Mouse (Mus musculus): ENCODE results near the gene Abcc1. TPM values are rescaled to one million over a fixed set of nuclear protein-coding genes. Genes with fewer than 3 reads are reported as not detected.

Abcc1 gene
- polyA plus RNA-seq, 1 experiment from 2014 or later, result 10.3 TPM

GRCm38 (mm10) chr16:14420496-14421132 lies 59.3 kb downstream of the Abcc1 start:
- 90% methylated on average over 5 of the region's 5 CpGs for WGBS
- H3K4me2 ChIP-seq, result no peak overlapping the region
- H3K9ac ChIP-seq, result no peak overlapping the region
- no peaks in the 10 kb centered on the region; the same call in 1 of the 2 replicates for H3K36me3 ChIP-seq (replicated peaks)
- H3K4me3 ChIP-seq (replicated peaks), result no peak overlapping the region
- H3K4me1 ChIP-seq, result no peaks in the 10 kb centered on the region
- H3K27me3 ChIP-seq, result no peaks in the 10 kb centered on the region
- no peaks in the 10 kb centered on the region for H3K9me3 ChIP-seq
- ATAC-seq (ENCODE audit: low FRiP score), result no peak
- no peak overlapping the region for H3K27ac ChIP-seq

- 98% methylated on average over 3 of the region's 3 CpGs for WGBS
- ATAC-seq (ENCODE audit: low FRiP score), result no peak
- Histone ChIP-seq H3K4me3 (replicated peaks) (no peak overlapping the region), H3K9ac (no peak overlapping the region), H3K27me3 (no peaks in the 10 kb centered on the region), H3K4me1 (no peaks in the 10 kb centered on the region), H3K9me3 (no peaks in the 10 kb centered on the region), H3K27ac (no peak overlapping the region), H3K36me3 (replicated peaks) (no peaks in the 10 kb centered on the region; the same call in 1 of the 2 replicates), H3K4me2 (no peak overlapping the region)
These were observed 60.7 kb downstream of the Abcc1 start for GRCm38 (mm10) chr16:14422081-14422480.

- H3K9ac ChIP-seq, result no peak overlapping the region
- H3K9me3 ChIP-seq, result no peaks in the 10 kb centered on the region
- no peak overlapping the region for H3K4me2 ChIP-seq
- no peaks in the 10 kb centered on the region for H3K27me3 ChIP-seq
- no peak for ATAC-seq (ENCODE audit: low FRiP score)
- no peaks in the 10 kb centered on the region for H3K4me1 ChIP-seq
- H3K4me3 ChIP-seq (replicated peaks), result no peak overlapping the region
- no peak overlapping the region for H3K27ac ChIP-seq
- WGBS, result 89% methylated on average over 6 of the region's 6 CpGs
- no peaks in the 10 kb centered on the region for H3K36me3 ChIP-seq (replicated peaks)
These were observed 68.0 kb downstream of the Abcc1 start for GRCm38 (mm10) chr16:14429371-14429770.

- no peak overlapping the region for H3K4me2 ChIP-seq
- ATAC-seq (ENCODE audit: low FRiP score), result no peak
- 96% methylated on average over 5 of the region's 5 CpGs for WGBS
These were observed 71.6 kb downstream of the Abcc1 start for GRCm38 (mm10) chr16:14432996-14433395.

GRCm38 (mm10) chr16:14435526-14435925 lies 74.2 kb downstream of the Abcc1 start:
- no peak overlapping the region for H3K27ac ChIP-seq
- no peaks in the 10 kb centered on the region for H3K4me1 ChIP-seq
- H3K36me3 ChIP-seq (replicated peaks), result peaks cover 6% of the 10 kb centered on the region; the same call in 1 of the 2 replicates
- no peak overlapping the region for H3K4me2 ChIP-seq
- no peaks in the 10 kb centered on the region for H3K27me3 ChIP-seq
- no peak overlapping the region for H3K4me3 ChIP-seq (replicated peaks)
- 89% methylated on average over 1 of the region's 1 CpGs for WGBS
- H3K9ac ChIP-seq, result no peak overlapping the region
- ATAC-seq (ENCODE audit: low FRiP score), result no peak
- H3K9me3 ChIP-seq, result no peaks in the 10 kb centered on the region

More at GRCm38 (mm10) chr16:14432996-14433395, 71.6 kb downstream of the Abcc1 start:
- Histone ChIP-seq H3K4me1 (no peaks in the 10 kb centered on the region), H3K27ac (no peak overlapping the region), H3K9ac (no peak overlapping the region), H3K27me3 (no peaks in the 10 kb centered on the region), H3K4me3 (replicated peaks) (no peak overlapping the region), H3K9me3 (no peaks in the 10 kb centered on the region), H3K36me3 (replicated peaks) (peaks cover 2% of the 10 kb centered on the region; the same call in 1 of the 2 replicates)

- Histone ChIP-seq H3K4me1 (no peaks in the 10 kb centered on the region), H3K4me3 (replicated peaks) (no peak overlapping the region), H3K27ac (no peak overlapping the region), H3K27me3 (no peaks in the 10 kb centered on the region), H3K9ac (no peak overlapping the region), H3K9me3 (no peaks in the 10 kb centered on the region), H3K36me3 (replicated peaks) (peaks cover 6% of the 10 kb centered on the region; the same call in 1 of the 2 replicates), H3K4me2 (no peak overlapping the region)
- 92% methylated on average over 8 of the region's 8 CpGs for WGBS
- no peak for ATAC-seq (ENCODE audit: low FRiP score)
These were observed 76.2 kb downstream of the Abcc1 start for GRCm38 (mm10) chr16:14437446-14437982.

- 97% methylated on average over 7 of the region's 7 CpGs for WGBS
- Histone ChIP-seq H3K9ac (no peak overlapping the region), H3K9me3 (no peaks in the 10 kb centered on the region), H3K4me1 (no peaks in the 10 kb centered on the region), H3K27ac (no peak overlapping the region), H3K4me2 (no peak overlapping the region), H3K36me3 (replicated peaks) (peaks cover 9% of the 10 kb centered on the region; the same call in 1 of the 2 replicates), H3K4me3 (replicated peaks) (no peak overlapping the region), H3K27me3 (no peaks in the 10 kb centered on the region)
- no peak for ATAC-seq (ENCODE audit: low FRiP score)
These were observed 77.2 kb downstream of the Abcc1 start for GRCm38 (mm10) chr16:14438561-14438960.

GRCm38 (mm10) chr16:14439081-14439480 lies 77.7 kb downstream of the Abcc1 start:
- ATAC-seq (ENCODE audit: low FRiP score), result no peak
- Histone ChIP-seq H3K4me3 (replicated peaks) (no peak overlapping the region), H3K4me1 (no peaks in the 10 kb centered on the region), H3K9ac (no peak overlapping the region), H3K9me3 (no peaks in the 10 kb centered on the region), H3K4me2 (no peak overlapping the region), H3K27ac (no peak overlapping the region), H3K27me3 (no peaks in the 10 kb centered on the region), H3K36me3 (replicated peaks) (peaks cover 9% of the 10 kb centered on the region; the same call in 1 of the 2 replicates)
- WGBS, result 92% methylated on average over 6 of the region's 6 CpGs

- Histone ChIP-seq H3K27ac (no peak overlapping the region), H3K4me1 (no peaks in the 10 kb centered on the region), H3K4me3 (replicated peaks) (no peak overlapping the region), H3K9me3 (no peaks in the 10 kb centered on the region), H3K4me2 (no peak overlapping the region), H3K9ac (no peak overlapping the region), H3K36me3 (replicated peaks) (peaks cover 9% of the 10 kb centered on the region; the same call in 1 of the 2 replicates), H3K27me3 (no peaks in the 10 kb centered on the region)
- no peak for ATAC-seq (ENCODE audit: low FRiP score)
- 88% methylated on average over 2 of the region's 2 CpGs for WGBS
These were observed 78.7 kb downstream of the Abcc1 start for GRCm38 (mm10) chr16:14439801-14440614.

- H3K4me3 ChIP-seq (replicated peaks), result no peak overlapping the region
- H3K4me2 ChIP-seq, result no peak overlapping the region
- H3K4me1 ChIP-seq, result no peaks in the 10 kb centered on the region
- no peaks in the 10 kb centered on the region for H3K27me3 ChIP-seq
- WGBS, result 77% methylated on average over 6 of the region's 6 CpGs
- peaks cover 13% of the 10 kb centered on the region for H3K36me3 ChIP-seq (replicated peaks)
- H3K9ac ChIP-seq, result no peak overlapping the region
- H3K27ac ChIP-seq, result no peak overlapping the region
- no peaks in the 10 kb centered on the region for H3K9me3 ChIP-seq
- no peak for ATAC-seq (ENCODE audit: low FRiP score)
These were observed 82.9 kb downstream of the Abcc1 start for GRCm38 (mm10) chr16:14444059-14444855.

- H3K27ac ChIP-seq, result no peak overlapping the region
- peaks cover 9% of the 10 kb centered on the region for H3K36me3 ChIP-seq (replicated peaks)
- H3K9me3 ChIP-seq, result no peaks in the 10 kb centered on the region
- no peaks in the 10 kb centered on the region for H3K27me3 ChIP-seq
- no peak overlapping the region for H3K4me2 ChIP-seq
- H3K4me1 ChIP-seq, result no peaks in the 10 kb centered on the region
- H3K9ac ChIP-seq, result no peak overlapping the region
- no peak for ATAC-seq (ENCODE audit: low FRiP score)
- H3K4me3 ChIP-seq (replicated peaks), result no peak overlapping the region
- WGBS, result 82% methylated on average over 6 of the region's 6 CpGs
These were observed 83.8 kb downstream of the Abcc1 start for GRCm38 (mm10) chr16:14445197-14445596.

- no peak overlapping the region for H3K4me2 ChIP-seq
- H3K9me3 ChIP-seq, result no peaks in the 10 kb centered on the region
- no peak overlapping the region for H3K27ac ChIP-seq
- H3K4me1 ChIP-seq, result no peaks in the 10 kb centered on the region
- no peak overlapping the region for H3K9ac ChIP-seq
- H3K4me3 ChIP-seq (replicated peaks), result no peak overlapping the region
- no peak for ATAC-seq (ENCODE audit: low FRiP score)
- H3K27me3 ChIP-seq, result no peaks in the 10 kb centered on the region
- H3K36me3 ChIP-seq (replicated peaks), result peaks cover 9% of the 10 kb centered on the region
- WGBS, result 96% methylated on average over 4 of the region's 4 CpGs
These were observed 86.0 kb downstream of the Abcc1 start for GRCm38 (mm10) chr16:14447366-14447765.

All from forebrain, embryonic 12.5 days (tissue).